Mouse (Mus musculus) monocyte, adult 59 days (primary cell): Measurements from ENCODE around the gene Aadac. TPM values are rescaled to one million over a fixed set of nuclear protein-coding genes. Genes with fewer than 3 reads are reported as not detected.

ENCODE experiments used
- total RNA-seq, 2 experiments: library from RNA; stranded (reverse); gene quantifications; one replicate each; pipeline ENCODE4 v1.2.4; 2023

Gene Aadac
- not detected for total RNA-seq

GRCm38 (mm10) chr3:60025417-60025816 lies at the start of gene Aadac:
Gene Aadac (plus strand): TSS chr3:60025717.

DNA sequence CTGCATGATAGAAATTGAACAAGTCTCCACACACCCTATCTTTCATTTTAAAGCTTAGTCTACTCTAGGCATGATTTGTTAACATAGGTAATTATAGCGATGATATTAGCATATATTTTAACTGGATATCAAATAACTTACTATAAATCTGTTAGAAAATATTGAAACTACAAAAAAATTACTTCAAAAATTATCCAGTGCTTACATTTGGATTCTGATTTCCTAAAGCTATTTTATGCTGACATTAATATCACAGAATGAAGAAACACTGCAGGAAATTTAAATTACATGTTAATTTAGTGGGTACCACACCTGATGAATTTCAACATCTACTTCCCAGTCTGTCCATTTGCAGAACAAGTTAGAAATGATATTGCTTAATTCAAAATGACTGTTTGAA lies 19.1 kb upstream of the Aadac start, which contains the start of gene Aadacl2:
Gene Aadacl2, plus strand, starts transcription at position 301 of the 400 bp plus-strand sequence.

DNA sequence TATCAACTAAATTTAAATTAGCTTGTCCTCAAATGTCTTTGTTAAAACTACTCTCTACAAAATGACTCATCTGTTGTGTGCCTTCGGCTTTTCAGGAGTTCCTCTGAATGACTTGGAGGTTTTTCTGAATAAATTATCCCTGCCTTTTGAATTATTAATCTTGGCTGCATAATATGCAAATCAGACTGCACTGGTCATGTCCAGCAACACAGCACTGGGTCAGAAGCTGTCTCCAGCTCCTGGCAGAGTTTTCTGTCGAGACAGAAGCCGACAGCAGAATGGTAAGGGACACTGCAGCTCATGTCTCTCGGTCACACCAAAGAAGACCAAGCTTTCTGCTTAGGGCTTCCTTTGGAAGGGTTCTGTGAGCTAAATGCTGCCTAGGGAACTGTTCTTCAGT lies 56.1 kb downstream of the Aadac start, which contains the start of gene Sucnr1:
Gene Sucnr1, plus strand, starts transcription at position 222 of the 400 bp plus-strand sequence.

Other genes with a start within 250 kb of the Aadac start
- not detected for gene Gm8298, start 164.7 kb upstream of the Aadac start, total RNA-seq
- gene C130079G13Rik, start 100.5 kb upstream of the Aadac start, total RNA-seq: not detected
- not detected for gene Aadacl2, start 19.0 kb upstream of the Aadac start, total RNA-seq
- gene Sucnr1, start 56.2 kb downstream of the Aadac start, total RNA-seq: not detected